Mouse (Mus musculus): ENCODE results near the gene Ap3m1. TPM values are rescaled to one million over a fixed set of nuclear protein-coding genes. Genes with fewer than 3 reads are reported as not detected.
"Not testable (repeated sequence)": the region's sequence is repeated elsewhere in the genome, so short reads cannot be mapped to it uniquely, and the experiment has no call there.

Gene Ap3m1
- polyA plus RNA-seq (2015; fragmentation: Nextera tagmentation; extraction: Ambion mirVana), result 74.6 and 77.8 TPM in 2 replicates

DNA sequence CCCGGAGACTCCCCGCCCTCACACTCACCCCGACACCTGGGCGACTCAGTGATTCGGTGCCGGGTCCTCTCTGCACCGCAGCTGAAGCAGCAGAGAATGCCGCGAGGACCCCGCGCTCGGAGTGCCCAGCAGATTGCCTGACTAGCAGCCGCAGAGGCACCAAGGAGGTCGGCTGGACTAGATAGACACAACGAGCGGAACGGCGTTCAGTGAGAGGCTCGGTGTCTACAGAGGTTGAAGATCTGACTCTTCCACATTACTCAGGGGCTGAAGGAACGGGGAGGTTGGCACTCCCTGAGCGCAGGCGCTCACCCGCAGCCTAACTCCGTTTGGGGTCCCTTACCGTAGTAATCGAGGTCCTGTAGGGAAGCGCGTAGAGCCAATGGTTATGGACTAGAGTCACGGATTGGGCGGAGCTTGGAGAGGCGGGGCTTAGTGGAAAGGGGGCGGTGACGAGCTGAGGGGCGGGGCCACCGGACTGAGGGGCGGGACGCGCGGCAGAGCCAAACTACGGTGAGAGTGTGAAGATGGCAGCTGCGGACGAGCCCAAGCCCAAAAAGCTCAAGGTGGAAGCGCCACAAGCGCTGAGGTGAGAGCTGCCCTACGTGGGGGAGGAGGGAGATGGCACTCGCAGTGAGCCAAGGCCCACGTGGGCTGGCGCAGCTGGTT lies at the start of gene Ap3m1, which contains the start of gene Adk:
Gene Ap3m1, minus strand, starts transcription at position 397 of the 669 bp plus-strand sequence.
Gene Adk, plus strand, starts transcription at position 463 of the 669 bp plus-strand sequence.
- peak within 1 kb of the TSS; percentile 95 for H3K27ac ChIP-seq
- peak within 1 kb of the TSS; percentile 75 for H3K4me3 ChIP-seq (replicated peaks)
- WGBS, result under 1% methylated on average over 48 of the region's 48 CpGs
- H3K4me2 ChIP-seq, result peak within 1 kb of the TSS; percentile 90
- peaks cover 12% of the 10 kb centered on the region for H3K4me1 ChIP-seq
- no peaks in the 10 kb centered on the region for H3K9me3 ChIP-seq (replicated peaks)
- 0 out of 2 replicates have a peak, but pooled peaks cover 3% of the 10 kb centered on the region for H3K36me3 ChIP-seq
- no peaks in the 10 kb centered on the region for H3K27me3 ChIP-seq
- peak within 1 kb of the TSS; percentile 62 for H3K9ac ChIP-seq
- peak; percentile 98 for ATAC-seq (replicated peaks; ENCODE audit: low FRiP score)

DNA sequence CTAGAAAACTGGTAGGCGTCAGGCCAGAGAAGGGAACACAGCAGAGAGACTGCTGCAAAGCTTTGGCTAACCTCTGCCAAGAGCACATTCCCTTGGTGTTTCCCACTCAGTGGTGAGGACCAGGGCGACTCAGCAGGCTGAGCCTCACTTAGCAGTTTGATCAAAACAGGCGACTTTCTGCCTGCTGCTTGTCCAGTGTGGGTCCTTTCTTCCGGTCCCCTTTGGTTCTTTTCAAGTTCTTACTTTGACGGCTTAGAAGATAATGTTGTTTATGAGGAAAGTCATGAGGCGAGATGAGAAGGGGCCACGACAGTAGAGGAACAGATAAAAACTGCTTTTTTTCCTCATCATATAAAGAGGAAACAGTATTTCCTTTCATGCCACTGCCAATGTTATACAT lies 49.3 kb upstream of the Ap3m1 start:
- ATAC-seq (replicated peaks; ENCODE audit: low FRiP score), result no peak
- Histone ChIP-seq H3K27me3 (no peaks in the 10 kb centered on the region), H3K4me2 (no peak overlapping the region), H3K9ac (no peak overlapping the region), H3K27ac (peak overlapping the region; percentile 34; the same call in 1 of the 2 replicates), H3K4me1 (peaks cover 10% of the 10 kb centered on the region), H3K4me3 (replicated peaks) (no peak overlapping the region), H3K9me3 (replicated peaks) (no peaks in the 10 kb centered on the region), H3K36me3 (no peaks in the 10 kb centered on the region)
- WGBS, result 56% methylated on average over 7 of the region's 7 CpGs

DNA sequence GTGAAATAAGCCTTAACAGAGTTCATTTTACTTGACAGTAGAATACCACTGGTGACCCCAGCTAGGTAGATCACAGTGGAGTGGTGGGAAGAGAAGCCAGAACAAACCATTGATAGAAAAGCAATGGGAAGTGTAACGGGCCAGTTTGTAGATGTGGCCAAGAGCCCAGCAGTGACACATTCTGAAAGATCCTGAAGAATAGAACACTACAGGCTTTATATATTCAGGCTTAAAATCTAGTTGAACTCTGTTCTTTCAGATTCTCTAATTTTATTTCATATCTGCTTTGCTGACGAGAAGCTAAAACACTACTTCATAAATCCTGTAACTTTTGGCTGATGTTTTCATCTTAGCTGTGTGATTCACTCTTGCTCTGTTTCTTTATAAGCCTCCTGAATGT lies 48.6 kb upstream of the Ap3m1 start:
- H3K27ac ChIP-seq, result no peak overlapping the region
- H3K36me3 ChIP-seq, result no peaks in the 10 kb centered on the region
- no peak for ATAC-seq (replicated peaks; ENCODE audit: low FRiP score)
- H3K9ac ChIP-seq, result no peak overlapping the region
- H3K9me3 ChIP-seq (replicated peaks), result no peaks in the 10 kb centered on the region
- H3K27me3 ChIP-seq, result no peaks in the 10 kb centered on the region
- no peak overlapping the region for H3K4me3 ChIP-seq (replicated peaks)
- no peak overlapping the region for H3K4me2 ChIP-seq
- H3K4me1 ChIP-seq, result peaks cover 13% of the 10 kb centered on the region
- 80% methylated on average over 2 of the region's 2 CpGs for WGBS

DNA sequence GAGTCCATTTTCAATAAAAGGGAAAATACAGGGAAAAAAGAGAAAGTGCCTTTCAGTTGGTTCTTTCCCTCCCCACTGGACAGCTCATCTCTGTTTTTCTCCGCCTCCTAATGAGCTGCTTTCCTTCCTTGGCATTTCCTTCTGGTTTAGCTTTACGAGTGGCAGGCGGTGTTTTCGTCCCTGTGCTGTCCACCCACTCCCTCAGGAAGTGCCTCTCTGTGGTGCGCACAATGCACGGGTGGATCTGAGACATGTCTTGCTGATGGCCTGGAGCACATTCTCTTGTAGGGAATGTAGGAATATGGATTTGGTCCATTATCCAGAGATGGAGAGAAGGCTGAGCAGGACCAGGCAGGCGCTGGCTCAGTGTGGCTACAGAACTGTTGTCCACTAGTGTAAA lies 47.1 kb upstream of the Ap3m1 start:
- no peak overlapping the region for H3K4me2 ChIP-seq
- H3K4me1 ChIP-seq, result peaks cover 13% of the 10 kb centered on the region
- no peak overlapping the region for H3K4me3 ChIP-seq (replicated peaks)
- 35% methylated on average over 7 of the region's 7 CpGs for WGBS
- ATAC-seq (replicated peaks; ENCODE audit: low FRiP score), result no peak
- no peaks in the 10 kb centered on the region for H3K27me3 ChIP-seq
- no peaks in the 10 kb centered on the region for H3K36me3 ChIP-seq
- H3K27ac ChIP-seq, result no peak overlapping the region
- no peak overlapping the region for H3K9ac ChIP-seq
- H3K9me3 ChIP-seq (replicated peaks), result no peaks in the 10 kb centered on the region

DNA sequence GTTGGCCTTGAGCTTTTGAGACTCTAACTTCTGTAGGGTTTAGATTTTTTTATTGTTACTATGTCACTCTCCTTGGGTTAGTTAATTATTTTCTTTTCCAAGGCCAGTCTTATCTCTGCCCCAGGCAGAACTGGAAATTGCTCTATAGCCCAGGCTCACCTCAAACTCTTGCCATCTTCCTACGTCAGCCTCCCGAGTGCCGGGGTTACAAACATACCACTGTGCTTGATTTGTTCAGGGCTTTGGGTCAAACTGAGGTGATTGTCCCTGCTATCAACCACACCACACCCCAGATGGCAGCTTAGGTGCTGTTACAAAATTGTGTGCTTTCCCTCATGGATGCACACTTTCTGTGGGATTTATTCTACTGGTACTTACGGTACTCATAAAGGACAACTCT lies 44.4 kb upstream of the Ap3m1 start:
- Histone ChIP-seq H3K4me3 (replicated peaks) (no peak overlapping the region), H3K4me2 (no peak overlapping the region), H3K27me3 (no peaks in the 10 kb centered on the region), H3K9ac (no peak overlapping the region), H3K9me3 (replicated peaks) (no peaks in the 10 kb centered on the region), H3K4me1 (peaks cover 13% of the 10 kb centered on the region), H3K36me3 (peaks cover 8% of the 10 kb centered on the region), H3K27ac (no peak overlapping the region)
- 78% methylated on average over 4 of the region's 4 CpGs for WGBS
- no peak for ATAC-seq (replicated peaks; ENCODE audit: low FRiP score)

DNA sequence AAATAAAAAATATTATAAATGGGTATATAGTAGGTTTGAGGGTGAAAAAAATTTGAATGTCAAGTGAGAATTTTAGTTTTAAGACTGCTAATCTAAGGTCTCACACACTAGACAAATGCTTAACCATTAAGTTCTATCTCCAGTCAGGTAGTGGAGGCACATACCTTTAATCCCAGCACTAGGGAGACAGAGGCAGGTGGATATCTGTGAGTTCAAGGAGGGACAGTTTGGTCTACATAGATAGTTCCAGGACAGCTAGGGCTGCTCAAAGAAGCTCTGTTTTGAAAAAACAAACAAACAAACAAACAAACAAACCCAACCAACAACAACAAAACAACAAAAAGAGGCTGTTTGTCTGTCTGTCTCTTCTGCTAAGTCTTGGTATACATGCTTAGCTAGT lies 44.0 kb upstream of the Ap3m1 start:
- Histone ChIP-seq H3K36me3 (peaks cover 8% of the 10 kb centered on the region), H3K27ac (no peak overlapping the region), H3K9ac (no peak overlapping the region), H3K9me3 (replicated peaks) (no peaks in the 10 kb centered on the region), H3K27me3 (no peaks in the 10 kb centered on the region), H3K4me1 (peaks cover 13% of the 10 kb centered on the region), H3K4me2 (no peak overlapping the region), H3K4me3 (replicated peaks) (no peak overlapping the region)
- no peak for ATAC-seq (replicated peaks; ENCODE audit: low FRiP score)

DNA sequence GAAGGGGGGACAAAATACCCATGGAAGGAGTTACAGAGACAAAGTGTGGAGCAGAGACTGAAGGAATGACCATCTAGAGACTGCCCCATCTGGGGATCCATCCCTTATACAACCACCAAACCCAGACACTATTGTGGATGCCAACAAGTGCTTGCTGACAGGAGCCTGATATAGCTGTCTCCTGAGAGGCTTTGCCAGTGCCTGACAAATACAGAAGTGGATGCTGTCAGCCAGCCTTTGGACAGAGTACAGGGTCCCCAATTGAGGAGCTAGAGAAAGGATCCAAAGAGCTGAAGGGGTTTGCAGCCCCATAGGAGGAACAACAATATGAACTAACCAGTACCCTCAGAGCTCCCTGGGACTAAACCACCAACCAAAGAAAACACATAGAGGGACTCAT lies 41.9 kb upstream of the Ap3m1 start:
- ATAC-seq (replicated peaks; ENCODE audit: low FRiP score); H3K36me3 ChIP-seq; H3K4me3 ChIP-seq (replicated peaks); H3K4me2 ChIP-seq; H3K27me3 ChIP-seq; H3K27ac ChIP-seq; H3K9me3 ChIP-seq (replicated peaks); H3K9ac ChIP-seq; H3K4me1 ChIP-seq: not testable (repeated sequence)

DNA sequence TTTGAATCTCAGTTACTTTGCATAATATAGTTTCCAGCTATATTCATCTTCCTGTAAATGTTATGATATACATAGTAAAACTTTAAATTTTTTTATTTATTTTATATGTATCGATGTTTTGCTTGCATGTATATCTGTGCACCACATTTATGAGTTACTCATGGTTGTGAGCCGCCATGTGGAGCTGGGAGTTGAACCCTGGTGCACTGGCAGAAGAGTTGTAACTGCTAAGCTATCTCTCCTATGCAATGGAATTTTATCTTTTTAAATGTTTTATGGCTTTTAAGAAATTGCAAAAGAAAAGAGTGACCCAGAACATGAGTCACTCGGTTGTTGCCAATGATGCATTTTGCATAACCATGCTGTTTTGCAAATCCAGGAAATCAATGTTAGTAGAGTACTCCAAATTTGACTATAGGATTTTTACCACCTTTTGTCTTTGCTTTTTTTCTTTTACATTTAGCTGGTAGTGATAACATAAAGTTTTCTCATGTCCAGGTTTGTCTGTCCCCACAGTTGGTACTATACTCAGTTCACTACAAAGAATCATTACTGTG lies 38.7 kb upstream of the Ap3m1 start:
- Histone ChIP-seq H3K27me3 (no peaks in the 10 kb centered on the region), H3K4me3 (replicated peaks) (no peak overlapping the region), H3K36me3 (peaks cover 8% of the 10 kb centered on the region), H3K9ac (no peak overlapping the region), H3K27ac (no peak overlapping the region), H3K4me1 (peaks cover 24% of the 10 kb centered on the region), H3K4me2 (no peak overlapping the region), H3K9me3 (replicated peaks) (no peaks in the 10 kb centered on the region)
- WGBS, result 90% methylated on average over 3 of the region's 3 CpGs
- ATAC-seq (replicated peaks; ENCODE audit: low FRiP score), result no peak

DNA sequence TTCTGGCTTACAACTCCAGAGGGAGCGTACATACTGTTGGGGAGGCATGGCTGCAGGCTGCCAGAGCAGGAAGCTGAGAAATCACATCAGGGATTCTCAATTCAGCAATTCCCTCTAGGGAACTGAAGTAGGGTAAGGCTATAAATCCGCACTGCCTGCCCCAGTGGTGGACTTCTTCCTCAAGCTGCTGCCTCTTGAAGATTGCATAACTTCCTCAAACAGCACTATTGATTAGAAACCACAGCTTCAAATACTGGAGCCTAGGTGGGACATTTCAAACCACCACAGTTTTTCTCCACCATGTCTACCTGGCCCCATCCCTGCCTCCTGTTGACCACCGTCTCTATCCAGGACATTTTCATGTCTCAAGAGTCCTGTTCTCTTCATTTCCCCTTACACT lies 38.1 kb upstream of the Ap3m1 start:
- Histone ChIP-seq H3K9ac (no peak overlapping the region), H3K27ac (no peak overlapping the region), H3K36me3 (peaks cover 8% of the 10 kb centered on the region), H3K4me2 (no peak overlapping the region), H3K4me1 (peaks cover 29% of the 10 kb centered on the region), H3K4me3 (replicated peaks) (no peak overlapping the region), H3K9me3 (replicated peaks) (no peaks in the 10 kb centered on the region), H3K27me3 (no peaks in the 10 kb centered on the region)
- ATAC-seq (replicated peaks; ENCODE audit: low FRiP score), result no peak
- 65% methylated on average over 3 of the region's 3 CpGs for WGBS

DNA sequence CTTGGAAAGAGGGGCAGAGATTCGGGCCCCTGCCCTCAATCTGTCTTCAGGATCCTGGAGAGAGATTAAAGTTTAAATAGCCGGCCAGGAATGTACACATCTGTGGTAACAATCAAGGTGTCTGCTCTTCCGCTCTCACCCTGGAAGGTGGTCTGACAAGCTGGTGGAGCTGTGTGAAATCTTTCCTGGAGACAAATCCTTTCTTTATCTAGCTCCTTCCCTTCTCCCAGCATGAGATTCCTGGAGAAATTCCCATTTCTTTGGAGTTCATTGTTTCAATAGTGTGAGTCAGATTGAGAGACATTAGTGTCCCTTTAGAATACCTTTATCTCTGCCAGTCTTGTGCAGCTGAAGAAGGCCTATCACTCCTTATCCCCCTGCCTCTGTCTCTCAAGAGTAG lies 36.4 kb upstream of the Ap3m1 start:
- Histone ChIP-seq H3K36me3 (peaks cover 8% of the 10 kb centered on the region), H3K27me3 (no peaks in the 10 kb centered on the region), H3K4me1 (peaks cover 29% of the 10 kb centered on the region), H3K27ac (no peak overlapping the region), H3K9ac (no peak overlapping the region), H3K4me2 (no peak overlapping the region), H3K4me3 (replicated peaks) (no peak overlapping the region), H3K9me3 (replicated peaks) (no peaks in the 10 kb centered on the region)
- WGBS, result 69% methylated on average over 3 of the region's 3 CpGs
- ATAC-seq (replicated peaks; ENCODE audit: low FRiP score), result no peak

DNA sequence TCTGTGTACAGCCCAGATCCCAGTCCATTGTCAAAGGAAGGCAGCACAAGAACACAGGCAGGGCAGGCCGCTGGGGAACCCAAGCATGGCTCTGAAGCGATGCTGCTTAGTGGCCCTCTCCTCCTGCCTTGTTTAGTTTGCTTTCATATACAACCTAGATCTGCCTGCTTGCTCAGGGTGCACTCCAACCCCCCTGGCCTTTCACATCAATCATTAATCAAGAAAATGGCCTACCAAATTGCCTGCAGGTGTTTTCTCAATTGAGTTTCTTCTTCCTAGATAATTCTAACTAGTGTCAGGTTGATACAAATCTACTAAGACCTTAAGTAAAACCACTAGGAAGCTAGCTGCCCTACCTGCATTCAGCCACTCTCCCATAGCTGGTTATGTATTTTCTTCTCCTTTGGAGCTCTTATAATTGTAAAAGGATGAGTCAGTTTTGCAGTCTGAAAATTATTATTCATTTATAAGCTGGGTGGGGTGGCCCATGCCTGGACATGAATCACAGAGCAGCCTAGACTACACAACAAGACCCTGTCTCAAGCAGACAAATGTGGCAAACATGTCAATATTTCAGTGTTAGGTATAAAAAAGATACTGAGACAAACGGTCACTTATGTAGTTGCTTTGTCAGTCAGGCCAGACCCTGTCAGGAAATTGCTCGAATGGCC lies 35.2 kb upstream of the Ap3m1 start:
- H3K36me3 ChIP-seq, result peaks cover 2% of the 10 kb centered on the region; the same call in 1 of the 2 replicates
- H3K9me3 ChIP-seq (replicated peaks), result no peaks in the 10 kb centered on the region
- peak overlapping the region; percentile 70 for H3K27ac ChIP-seq
- no peaks in the 10 kb centered on the region for H3K27me3 ChIP-seq
- no peak for ATAC-seq (replicated peaks; ENCODE audit: low FRiP score)
- 54% methylated on average over 4 of the region's 4 CpGs for WGBS
- no peak overlapping the region for H3K4me2 ChIP-seq
- H3K4me3 ChIP-seq (replicated peaks), result no peak overlapping the region
- H3K9ac ChIP-seq, result no peak overlapping the region
- H3K4me1 ChIP-seq, result peaks cover 29% of the 10 kb centered on the region

DNA sequence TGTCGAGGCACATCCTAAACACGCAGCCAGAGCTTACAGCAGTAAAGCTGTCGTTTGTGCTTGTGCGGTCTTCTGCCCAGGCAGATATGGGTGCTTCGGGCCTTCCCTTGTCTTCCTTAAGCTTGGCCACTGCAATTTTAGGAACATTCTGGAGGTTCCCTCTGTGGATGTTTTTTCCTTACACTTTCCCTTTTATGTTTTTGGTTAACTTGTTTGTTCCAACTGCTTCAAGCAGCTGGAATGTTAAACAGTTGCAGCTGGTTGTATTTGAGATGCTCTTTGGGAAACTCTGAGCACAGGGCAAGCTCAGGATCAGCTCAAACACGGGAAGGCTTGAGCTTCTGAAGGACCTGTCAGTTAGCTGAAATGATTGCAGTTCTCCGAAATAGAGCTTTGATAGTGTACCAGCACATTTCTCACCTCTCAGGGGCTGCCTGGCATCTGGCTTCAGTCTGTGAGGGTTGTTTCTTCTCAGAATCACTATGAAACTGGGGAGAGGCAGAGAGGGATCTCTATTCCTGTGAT lies 34.6 kb upstream of the Ap3m1 start:
- H3K36me3 ChIP-seq, result no peaks in the 10 kb centered on the region
- no peak for ATAC-seq (replicated peaks; ENCODE audit: low FRiP score)
- 31% methylated on average over 7 of the region's 7 CpGs for WGBS
- H3K9ac ChIP-seq, result no peak overlapping the region
- peaks cover 29% of the 10 kb centered on the region for H3K4me1 ChIP-seq
- no peak overlapping the region for H3K4me3 ChIP-seq (replicated peaks)
- H3K27me3 ChIP-seq, result no peaks in the 10 kb centered on the region
- no peak overlapping the region for H3K4me2 ChIP-seq
- H3K27ac ChIP-seq, result peak overlapping the region; percentile 70
- no peaks in the 10 kb centered on the region for H3K9me3 ChIP-seq (replicated peaks)
